Mouse (Mus musculus) embryonic fibroblast, embryonic 13.5 days (primary cell): ENCODE results near the gene Myh7.

Experiments used
- CTCF ChIP-seq: IDR thresholded peaks from 2 replicates; pipeline ENCODE4 v1.5.1; 2011; ENCODE audit warnings: mild to moderate bottlenecking, control low read depth, low read length, moderate library complexity, borderline replicate concordance; ENCODE audit not compliant: insufficient read depth
- POLR2A ChIP-seq: IDR thresholded peaks from 2 replicates; pipeline ENCODE4 v1.6.1; 2011; ENCODE audit warnings: low read depth, mild to moderate bottlenecking, control low read depth, low read length, moderate library complexity

DNA sequence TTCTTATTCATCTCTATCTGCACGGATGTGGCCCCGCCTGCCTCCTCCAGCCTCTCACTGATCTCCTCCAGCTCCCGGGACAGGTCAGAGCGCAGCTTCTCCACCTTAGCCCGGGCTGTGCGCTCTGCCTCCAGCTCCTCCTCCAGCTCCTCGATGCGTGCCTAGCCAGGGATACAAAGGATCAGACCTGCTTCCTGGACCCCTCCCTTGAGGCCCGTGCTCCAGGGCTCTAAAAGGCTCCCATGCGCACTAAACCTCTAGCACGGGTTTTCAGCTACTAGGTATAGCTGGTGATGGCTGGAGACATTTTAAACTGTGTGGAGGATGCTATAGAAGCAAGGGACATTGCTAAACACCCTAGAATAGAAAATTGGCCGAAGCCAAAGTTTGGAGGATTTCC, 43.9 kb downstream of the Myh7 start:
- TF ChIP-seq POLR2A, result no peak
- TF ChIP-seq CTCF, result no peak
